Mouse (Mus musculus) erythroblast, embryonic 14.5 days (primary cell): ENCODE measurements around the gene Xlr3a.
"Not testable (repeated sequence)": the region's sequence is repeated elsewhere in the genome, so short reads cannot be mapped to it uniquely, and the experiment has no call there.

Experiments
- GATA1 ChIP-seq: IDR thresholded peaks from 2 replicates; pipeline ENCODE4 v1.6.1; 2012; ENCODE audit warnings: low read length, inconsistent platforms, mixed read lengths
- TAL1 ChIP-seq: IDR thresholded peaks from 3 replicates; pipeline ENCODE4 v1.6.1; 2012; ENCODE audit warnings: low read length, inconsistent platforms, mixed read lengths

- not testable (repeated sequence) for TF ChIP-seq TAL1, GATA1
Observed at GRCm38 (mm10) chrX:73066765-73067312, 30.1 kb downstream of the Xlr3a start.
